Mouse (Mus musculus): ENCODE measurements around the gene Tiprl. TPM values are rescaled to one million over a fixed set of nuclear protein-coding genes. Genes with fewer than 3 reads are reported as not detected.

Tiprl gene
- total RNA-seq, 2 experiments from 2014 or later, result 60.8 to 62.5 TPM

DNA sequence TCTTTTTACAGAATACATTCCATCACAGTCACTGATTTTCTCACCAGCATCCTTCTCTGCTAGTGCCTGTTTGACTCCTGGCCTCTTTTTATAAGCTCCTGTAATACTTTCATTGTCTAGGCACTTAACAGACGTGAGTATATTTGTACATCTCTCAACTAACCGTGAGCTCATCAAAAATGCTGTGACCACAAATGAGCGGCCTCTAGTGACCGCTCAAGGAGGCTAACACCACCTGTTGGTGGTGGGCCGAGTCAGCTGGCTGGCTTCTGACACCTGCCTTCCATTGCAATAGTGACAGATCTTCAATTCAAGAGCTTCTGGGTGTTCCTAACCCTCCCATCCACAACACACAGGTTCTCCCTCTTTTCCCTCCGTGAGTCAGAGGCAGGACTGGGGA, 53.4 kb downstream of the Tiprl start:
- no peak for DNase-seq (ENCODE audit: low spot score in 2 of 2)

GRCm38 (mm10) chr1:165179321-165179720, 57.5 kb downstream of the Tiprl start:
- no peak for DNase-seq (ENCODE audit: low spot score in 2 of 2)

GRCm38 (mm10) chr1:165178075-165178474, 58.7 kb downstream of the Tiprl start:
- DNase-seq (ENCODE audit: low spot score in 2 of 2), result no peak

- no peak for DNase-seq (ENCODE audit: low spot score in 2 of 2)
Measured at GRCm38 (mm10) chr1:165174059-165174616, 62.7 kb downstream of the Tiprl start.

DNA sequence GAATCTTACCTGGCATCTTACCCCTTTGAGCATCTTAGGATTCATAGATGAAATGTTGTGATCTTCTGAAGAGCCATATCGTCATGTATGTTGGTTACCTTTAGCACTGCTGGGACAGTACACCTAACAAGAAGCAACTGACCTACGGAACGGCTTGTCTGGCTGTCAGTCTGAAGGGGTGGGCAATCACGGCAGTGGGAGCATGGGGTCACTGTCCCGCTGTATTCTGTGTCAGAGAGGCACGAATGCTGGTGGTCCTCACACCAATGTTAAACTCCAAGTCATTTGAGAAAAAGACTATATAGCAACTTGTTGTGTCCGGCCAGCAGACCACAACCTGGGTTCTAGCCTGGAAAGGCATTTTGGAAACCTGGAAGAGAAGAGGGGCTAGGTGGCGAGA, 65.5 kb downstream of the Tiprl start:
- DNase-seq (ENCODE audit: low spot score in 2 of 2), result no peak

GRCm38 (mm10) chr1:165170157-165170556, 66.6 kb downstream of the Tiprl start:
- no peak for DNase-seq (ENCODE audit: low spot score in 2 of 2)

GRCm38 (mm10) chr1:165169462-165169861, 67.3 kb downstream of the Tiprl start:
- DNase-seq (ENCODE audit: low spot score in 2 of 2), result no peak

GRCm38 (mm10) chr1:165164920-165165319, 71.9 kb downstream of the Tiprl start:
- no peak for DNase-seq (ENCODE audit: low spot score in 2 of 2)

Other genes with a start within 250 kb of the Tiprl start
- not detected for gene Tbx19, start 76.2 kb downstream of the Tiprl start, total RNA-seq (2021)
- gene Sft2d2, start 42.6 kb downstream of the Tiprl start, total RNA-seq (2021), result 1 to 10 TPM; 8.3 to 9.7 TPM
- 10 to 100 TPM; 56.5 to 63.7 TPM for gene Gpr161, start 58.8 kb upstream of the Tiprl start, total RNA-seq (2021)
- gene Dcaf6, start 223.5 kb upstream of the Tiprl start, total RNA-seq (2021), result 10 to 100 TPM; 78.1 to 91.7 TPM
- 100 to 1,000 TPM; 122 to 131 TPM for gene Mpc2, start 223.6 kb upstream of the Tiprl start, total RNA-seq (2021)
- under 1 TPM; 0.41 to 0.48 TPM for gene Adcy10, start 248.2 kb upstream of the Tiprl start, total RNA-seq (2021)

Data from layer of hippocampus, postnatal 14 days (tissue).